Mouse (Mus musculus): ENCODE measurements around the gene Zfp74.

Zfp74 gene

GRCm38 (mm10) chr7:29944201-29944600, 9.7 kb downstream of the Zfp74 start:
- DNase-seq (ENCODE audit: extremely low read depth, low read depth) = no peak

- DNase-seq (ENCODE audit: extremely low read depth, low read depth) = no peak
These were observed 10.2 kb downstream of the Zfp74 start for GRCm38 (mm10) chr7:29943720-29944119.

GRCm38 (mm10) chr7:29942740-29943139, 11.1 kb downstream of the Zfp74 start:
- DNase-seq (ENCODE audit: extremely low read depth, low read depth) = no peak

GRCm38 (mm10) chr7:29941027-29941426, 12.9 kb downstream of the Zfp74 start:
- no peak for DNase-seq (ENCODE audit: extremely low read depth, low read depth)

GRCm38 (mm10) chr7:29938856-29939255, 15.0 kb downstream of the Zfp74 start:
- no peak for DNase-seq (ENCODE audit: extremely low read depth, low read depth)

- no peak for DNase-seq (ENCODE audit: extremely low read depth, low read depth)
These were observed 31.1 kb downstream of the Zfp74 start for GRCm38 (mm10) chr7:29922780-29923179.

- no peak for DNase-seq (ENCODE audit: extremely low read depth, low read depth)
These were observed 32.3 kb downstream of the Zfp74 start for GRCm38 (mm10) chr7:29921439-29922093.

- no peak for DNase-seq (ENCODE audit: extremely low read depth, low read depth)
These were observed 35.8 kb downstream of the Zfp74 start for GRCm38 (mm10) chr7:29918062-29918453.

- DNase-seq (ENCODE audit: extremely low read depth, low read depth) = no peak
These were observed 36.4 kb downstream of the Zfp74 start for GRCm38 (mm10) chr7:29917371-29918061.

- no peak for DNase-seq (ENCODE audit: extremely low read depth, low read depth)
These were observed 41.7 kb downstream of the Zfp74 start for GRCm38 (mm10) chr7:29912172-29912571.

- no peak for DNase-seq (ENCODE audit: extremely low read depth, low read depth)
These were observed 43.6 kb downstream of the Zfp74 start for GRCm38 (mm10) chr7:29910252-29910651.

- peak; percentile 61 for DNase-seq (ENCODE audit: extremely low read depth, low read depth)
These were observed 45.5 kb downstream of the Zfp74 start, which contains the start of gene Zfp383 for GRCm38 (mm10) chr7:29908130-29908950. Gene Zfp383, plus strand, starts transcription at chr7:29908223.

GRCm38 (mm10) chr7:29907206-29907605, 46.7 kb downstream of the Zfp74 start:
- no peak for DNase-seq (ENCODE audit: extremely low read depth, low read depth)

- DNase-seq (ENCODE audit: extremely low read depth, low read depth) = no peak
These were observed 47.2 kb downstream of the Zfp74 start for GRCm38 (mm10) chr7:29906682-29907058.

GRCm38 (mm10) chr7:29905966-29906681, 47.8 kb downstream of the Zfp74 start, which contains the start of gene Zfp27:
Gene Zfp27, minus strand, starts transcription at chr7:29906572.
- peak; percentile 74 for DNase-seq (ENCODE audit: extremely low read depth, low read depth)

GRCm38 (mm10) chr7:29904101-29904500, 49.8 kb downstream of the Zfp74 start:
- no peak for DNase-seq (ENCODE audit: extremely low read depth, low read depth)

GRCm38 (mm10) chr7:29898351-29898750, 55.5 kb downstream of the Zfp74 start:
- no peak for DNase-seq (ENCODE audit: extremely low read depth, low read depth)

GRCm38 (mm10) chr7:29892756-29893155, 61.1 kb downstream of the Zfp74 start:
- DNase-seq (ENCODE audit: extremely low read depth, low read depth) = no peak

- DNase-seq (ENCODE audit: extremely low read depth, low read depth) = no peak
These were observed 63.4 kb downstream of the Zfp74 start for GRCm38 (mm10) chr7:29890501-29890900.

- no peak for DNase-seq (ENCODE audit: extremely low read depth, low read depth)
These were observed 73.0 kb downstream of the Zfp74 start for GRCm38 (mm10) chr7:29880916-29881315.

All from MEL-GATA-1-ER (cell line).